Mouse (Mus musculus) erythroblast, embryonic 14.5 days (primary cell): ENCODE results near the gene Pdcl3. TPM values are rescaled to one million over a fixed set of nuclear protein-coding genes. Genes with fewer than 3 reads are reported as not detected.

ENCODE experiments used
- H3K27me3 ChIP-seq: 2 replicates; pipeline ENCODE4 v1.6.1; 2012; ENCODE audit warnings: inconsistent platforms; ENCODE audit not compliant: control insufficient read depth
- H3K36me3 ChIP-seq: 2 replicates; pipeline ENCODE4 v1.6.1; 2012; ENCODE audit warnings: mild to moderate bottlenecking, inconsistent platforms; ENCODE audit not compliant: control insufficient read depth
- H3K4me1 ChIP-seq: 2 replicates; pipeline ENCODE4 v1.6.1; 2012; ENCODE audit warnings: inconsistent platforms; ENCODE audit not compliant: control insufficient read depth
- H3K4me3 ChIP-seq: replicated peaks from 2 replicates; pipeline ENCODE3; 2012; ENCODE audit warnings: moderate library complexity, mild to moderate bottlenecking, inconsistent platforms
- H3K9me3 ChIP-seq: 2 replicates; pipeline ENCODE4 v1.6.1; 2012; ENCODE audit warnings: low read length, inconsistent platforms, mixed read lengths; ENCODE audit not compliant: control insufficient read depth
- GATA1 ChIP-seq: IDR thresholded peaks from 2 replicates; pipeline ENCODE4 v1.6.1; 2012; ENCODE audit warnings: low read length, inconsistent platforms, mixed read lengths
- TAL1 ChIP-seq: IDR thresholded peaks from 3 replicates; pipeline ENCODE4 v1.6.1; 2012; ENCODE audit warnings: low read length, inconsistent platforms, mixed read lengths
- polyA plus RNA-seq: library from polyadenylated mRNA; stranded (reverse); fragments of >175 nt; gene quantifications from 2 replicates; pipeline ENCODE4 v1.2.3, GENCODE M21; 2012

Gene Pdcl3
- polyA plus RNA-seq, 1 experiment = 0.99 TPM

GRCm38 (mm10) chr1:39046689-39047088 lies 61.3 kb downstream of the Pdcl3 start:
- no peaks in the 10 kb centered on the region for H3K36me3 ChIP-seq
- no peak for TF ChIP-seq GATA1
- no peak for TF ChIP-seq TAL1
- H3K27me3 ChIP-seq = no peaks in the 10 kb centered on the region

More at GRCm38 (mm10) chr1:39046689-39047088, 61.3 kb downstream of the Pdcl3 start:
- Histone ChIP-seq H3K4me1 (no peaks in the 10 kb centered on the region), H3K9me3 (peaks cover 14% of the 10 kb centered on the region), H3K4me3 (no peak overlapping the region)

Other genes starting within 250 kb of the Pdcl3 start
- gene Lonrf2, start 148.9 kb upstream of the Pdcl3 start, polyA plus RNA-seq = not detected in 2 replicates
- 0.02 TPM in 2 replicates for gene Chst10, start 87.4 kb upstream of the Pdcl3 start, polyA plus RNA-seq
- not detected in 2 replicates for gene Nms, start 46.5 kb upstream of the Pdcl3 start, polyA plus RNA-seq
- not detected in 2 replicates for gene Npas2, start 208.1 kb downstream of the Pdcl3 start, polyA plus RNA-seq